Mouse (Mus musculus): ENCODE measurements around the gene Mast3. TPM values are rescaled to one million over a fixed set of nuclear protein-coding genes. Genes with fewer than 3 reads are reported as not detected.

Mast3 gene
- polyA plus RNA-seq, 1 experiment = 175 TPM

DNA sequence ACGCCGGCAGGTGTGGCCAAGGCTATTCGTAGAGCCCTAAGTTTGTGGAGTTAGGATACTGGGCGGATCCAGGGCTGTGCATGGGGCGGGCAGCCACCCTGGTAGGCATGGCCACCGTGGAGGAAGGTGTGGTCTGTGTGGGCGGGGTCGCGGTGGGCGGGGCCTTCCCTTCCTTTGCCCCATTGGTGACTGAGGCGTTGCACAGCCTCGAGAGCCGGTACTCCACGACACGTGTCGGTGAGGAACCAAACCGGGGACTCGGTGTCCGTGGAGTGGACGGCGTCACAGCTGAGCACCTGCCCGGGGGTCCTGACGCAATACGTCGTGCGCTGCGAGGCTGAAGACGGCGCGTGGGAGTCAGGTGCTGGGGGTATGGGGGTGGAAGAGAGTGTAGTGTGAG, 11.8 kb upstream of the Mast3 start:
- H3K27ac ChIP-seq (ENCODE audit: insufficient read depth, low read length) = no peak overlapping the region
- no peak overlapping the region for H3K4me3 ChIP-seq (ENCODE audit: extremely low read depth, insufficient read depth, insufficient read length)
- TF ChIP-seq CTCF (IDR thresholded peaks at IDR 0.05; ENCODE audit: extremely low read depth, insufficient read depth, insufficient read length, insufficient replicate concordance) = no peak
- no peak for TF ChIP-seq POLR2A (IDR thresholded peaks at IDR 0.05; ENCODE audit: low read depth, low read length)
- no peaks in the 10 kb centered on the region for H3K27me3 ChIP-seq (ENCODE audit: control insufficient read depth, insufficient read depth, low read length)
- H3K4me1 ChIP-seq (ENCODE audit: control insufficient read depth, insufficient read depth, insufficient read length) = no peaks in the 10 kb centered on the region
- 58% methylated on average over 30 of the region's 30 CpGs for whole genome bisulfite sequencing
- no peaks in the 10 kb centered on the region for H3K36me3 ChIP-seq (ENCODE audit: control insufficient read depth, insufficient read depth, low read length)
- DNase-seq (ENCODE audit: low read depth in 1 of 2, low spot score in 2 of 2) = no peak

DNA sequence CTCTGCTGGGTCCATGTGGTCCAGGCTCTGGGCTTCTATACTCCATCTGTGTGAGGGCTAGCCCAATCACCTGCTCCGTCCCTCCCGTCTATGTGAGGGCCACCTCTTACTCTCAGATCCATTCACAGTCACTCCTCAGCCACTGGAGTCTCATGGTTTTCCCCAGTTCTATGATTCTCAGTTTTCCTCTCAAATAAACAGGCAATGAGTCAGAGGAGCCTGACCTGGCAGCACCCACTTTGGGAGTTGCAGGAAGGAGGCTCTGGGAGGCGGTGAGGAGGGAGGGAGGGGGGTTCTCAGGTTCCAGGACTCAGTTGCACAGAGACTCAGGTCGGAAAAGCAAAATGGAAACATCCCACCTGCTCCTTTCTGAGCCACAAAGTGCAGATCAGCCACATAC, 8.0 kb upstream of the Mast3 start:
- Histone ChIP-seq H3K4me3 (ENCODE audit: extremely low read depth, insufficient read depth, insufficient read length) (no peak overlapping the region), H3K27me3 (ENCODE audit: control insufficient read depth, insufficient read depth, low read length) (no peaks in the 10 kb centered on the region), H3K4me1 (ENCODE audit: control insufficient read depth, insufficient read depth, insufficient read length) (peaks cover 18% of the 10 kb centered on the region; the same call in 1 of the 2 replicates), H3K27ac (ENCODE audit: insufficient read depth, low read length) (no peak overlapping the region), H3K36me3 (ENCODE audit: control insufficient read depth, insufficient read depth, low read length) (no peaks in the 10 kb centered on the region)
- DNase-seq (ENCODE audit: low read depth in 1 of 2, low spot score in 2 of 2) = no peak
- no peak for TF ChIP-seq POLR2A (IDR thresholded peaks at IDR 0.05; ENCODE audit: low read depth, low read length)
- TF ChIP-seq CTCF (IDR thresholded peaks at IDR 0.05; ENCODE audit: extremely low read depth, insufficient read depth, insufficient read length, insufficient replicate concordance) = no peak
- WGBS = 82% methylated on average over 4 of the region's 4 CpGs

DNA sequence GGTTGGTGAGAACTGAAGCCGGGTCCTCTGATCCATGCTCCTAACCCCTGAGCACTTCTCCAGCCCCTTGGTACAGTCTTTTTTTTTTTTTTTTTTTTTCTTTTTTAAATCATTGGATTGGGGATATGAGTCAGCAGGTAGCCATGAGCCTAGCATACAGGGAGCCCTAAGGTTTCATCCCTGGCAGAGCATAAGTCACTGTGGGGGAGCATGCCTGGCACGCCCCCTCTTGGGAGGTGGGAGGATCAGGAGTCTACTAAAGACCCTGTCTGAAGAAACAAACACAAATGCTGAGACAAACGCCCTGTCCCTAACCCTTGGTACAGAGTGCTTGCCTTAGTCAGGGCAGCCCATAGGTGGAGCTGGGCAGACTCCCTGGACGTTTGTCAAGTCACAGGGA, 7.2 kb upstream of the Mast3 start:
- TF ChIP-seq CTCF (IDR thresholded peaks at IDR 0.05; ENCODE audit: extremely low read depth, insufficient read depth, insufficient read length, insufficient replicate concordance) = no peak
- no peak for TF ChIP-seq POLR2A (IDR thresholded peaks at IDR 0.05; ENCODE audit: low read depth, low read length)
- 73% methylated on average over 4 of the region's 4 CpGs for WGBS
- no peak for DNase-seq (ENCODE audit: low read depth in 1 of 2, low spot score in 2 of 2)
- Histone ChIP-seq H3K4me3 (ENCODE audit: extremely low read depth, insufficient read depth, insufficient read length) (no peak overlapping the region), H3K36me3 (ENCODE audit: control insufficient read depth, insufficient read depth, low read length) (no peaks in the 10 kb centered on the region), H3K27ac (ENCODE audit: insufficient read depth, low read length) (no peak overlapping the region), H3K27me3 (ENCODE audit: control insufficient read depth, insufficient read depth, low read length) (no peaks in the 10 kb centered on the region), H3K4me1 (ENCODE audit: control insufficient read depth, insufficient read depth, insufficient read length) (peaks cover 22% of the 10 kb centered on the region; the same call in 1 of the 2 replicates)

DNA sequence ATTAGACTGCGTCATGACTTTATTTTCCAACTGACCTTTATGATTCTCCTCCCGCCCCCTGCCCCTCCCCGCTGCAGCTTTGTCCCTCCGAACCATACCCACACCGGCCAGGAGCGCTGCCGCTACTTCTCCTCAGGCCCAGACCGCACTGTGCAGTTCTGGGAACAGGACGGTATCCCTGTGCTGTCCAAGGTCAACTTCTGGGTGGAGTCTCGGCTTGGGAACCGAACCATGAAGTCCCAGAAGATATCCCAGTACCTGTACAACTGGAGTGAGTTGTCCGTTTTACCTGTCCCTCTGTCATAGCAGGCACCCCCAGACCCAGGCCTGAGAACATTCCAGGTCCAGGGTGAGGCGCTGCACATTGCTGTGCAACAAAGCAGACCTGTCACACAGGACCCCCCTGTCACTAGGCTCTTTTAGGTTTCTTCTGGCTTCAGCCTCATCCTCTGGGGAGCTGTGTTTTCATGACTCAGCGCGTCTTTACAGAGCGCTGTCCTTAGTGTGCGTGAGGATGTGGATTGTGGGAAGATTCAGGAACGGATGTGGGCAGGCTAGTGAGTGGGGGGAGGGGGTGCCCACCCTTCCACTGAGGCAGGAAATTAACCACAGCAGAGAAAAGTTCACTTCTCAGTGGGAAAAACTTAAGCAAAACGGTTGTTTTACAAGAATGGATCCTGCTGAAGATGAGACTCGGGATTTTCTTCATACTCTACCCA, 6.3 kb upstream of the Mast3 start:
- no peak overlapping the region for H3K27ac ChIP-seq (ENCODE audit: insufficient read depth, low read length)
- H3K36me3 ChIP-seq (ENCODE audit: control insufficient read depth, insufficient read depth, low read length) = no peaks in the 10 kb centered on the region
- no peaks in the 10 kb centered on the region for H3K27me3 ChIP-seq (ENCODE audit: control insufficient read depth, insufficient read depth, low read length)
- DNase-seq (ENCODE audit: low read depth in 1 of 2, low spot score in 2 of 2) = no peak
- no peak for TF ChIP-seq POLR2A (IDR thresholded peaks at IDR 0.05; ENCODE audit: low read depth, low read length)
- TF ChIP-seq CTCF (IDR thresholded peaks at IDR 0.05; ENCODE audit: extremely low read depth, insufficient read depth, insufficient read length, insufficient replicate concordance) = no peak
- H3K4me1 ChIP-seq (ENCODE audit: control insufficient read depth, insufficient read depth, insufficient read length) = peaks cover 31% of the 10 kb centered on the region; the same call in 1 of the 2 replicates
- WGBS = 55% methylated on average over 20 of the region's 20 CpGs
- H3K4me3 ChIP-seq (ENCODE audit: extremely low read depth, insufficient read depth, insufficient read length) = no peak overlapping the region

DNA sequence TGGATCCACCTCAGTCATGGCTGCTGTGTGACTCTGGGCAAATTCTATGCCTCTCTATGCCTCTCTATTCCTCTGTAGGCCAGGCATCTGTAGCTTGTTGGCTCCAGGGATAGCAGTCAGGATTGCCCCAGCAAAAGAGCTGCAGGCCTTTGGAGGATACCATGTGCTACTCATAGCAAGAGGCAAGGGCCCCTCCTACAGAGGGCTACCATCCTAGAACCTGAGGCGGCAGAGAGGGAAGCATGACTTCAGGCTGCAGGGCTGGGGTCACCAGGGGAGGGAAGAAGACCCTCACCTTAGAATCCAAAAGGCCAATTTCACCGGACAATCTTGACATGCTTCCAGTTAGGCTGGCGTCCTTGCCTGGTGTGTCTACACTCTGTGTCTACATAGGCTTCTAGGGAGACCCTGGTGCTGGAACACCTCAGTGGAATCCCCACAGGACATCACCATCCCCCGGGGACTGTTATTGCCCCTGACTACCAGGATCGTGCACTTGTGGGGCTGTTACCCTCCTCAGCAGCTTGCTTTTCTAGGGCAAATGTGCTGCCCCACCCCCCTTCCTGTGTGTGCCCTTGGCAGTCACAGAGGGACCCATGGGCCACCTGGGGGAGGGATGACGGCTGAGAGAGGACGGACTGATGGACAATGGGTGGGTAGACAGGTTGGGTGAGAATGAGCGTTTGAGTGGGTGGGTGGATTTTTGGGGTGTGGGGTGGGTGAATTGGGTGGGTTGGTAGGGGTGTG, 4.3 kb upstream of the Mast3 start:
- peaks cover 40% of the 10 kb centered on the region; the same call in 1 of the 2 replicates for H3K4me1 ChIP-seq (ENCODE audit: control insufficient read depth, insufficient read depth, insufficient read length)

DNA sequence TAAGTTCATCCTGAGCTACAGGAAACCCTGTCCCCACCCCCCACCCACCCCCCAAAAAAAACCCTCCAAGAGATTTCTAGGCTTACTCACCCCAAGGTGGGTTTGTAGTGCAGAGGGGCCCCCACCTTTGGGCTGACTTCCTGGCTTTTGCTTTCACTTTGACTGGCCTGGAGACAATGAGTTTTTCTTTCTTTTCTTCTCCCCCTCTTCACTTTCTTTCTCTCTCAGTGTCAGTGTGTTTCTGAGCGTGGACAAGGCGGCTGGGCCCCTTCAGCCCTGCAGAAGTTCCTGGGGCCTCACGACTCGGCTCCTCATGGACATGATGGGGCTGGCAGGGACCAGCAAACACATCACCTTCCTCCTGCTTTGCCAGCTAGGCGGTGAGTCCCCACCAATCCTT, 3.4 kb upstream of the Mast3 start, which contains the start of gene Il12rb1:
Il12rb1 (plus strand) TSS at position 211 of the 400 bp plus-strand sequence.
- DNase-seq (ENCODE audit: low read depth in 1 of 2, low spot score in 2 of 2) = no peak
- Histone ChIP-seq H3K36me3 (ENCODE audit: control insufficient read depth, insufficient read depth, low read length) (no peaks in the 10 kb centered on the region), H3K4me3 (ENCODE audit: extremely low read depth, insufficient read depth, insufficient read length) (peak within 1 kb of the TSS; percentile 37; the same call in 1 of the 2 replicates), H3K27ac (ENCODE audit: insufficient read depth, low read length) (peak within 1 kb of the TSS; percentile 88), H3K4me1 (ENCODE audit: control insufficient read depth, insufficient read depth, insufficient read length) (peaks cover 40% of the 10 kb centered on the region; the same call in 1 of the 2 replicates), H3K27me3 (ENCODE audit: control insufficient read depth, insufficient read depth, low read length) (no peaks in the 10 kb centered on the region)
- TF ChIP-seq POLR2A (IDR thresholded peaks at IDR 0.05; ENCODE audit: low read depth, low read length) (no peak), CTCF (IDR thresholded peaks at IDR 0.05; ENCODE audit: extremely low read depth, insufficient read depth, insufficient read length, insufficient replicate concordance) (no peak)
- WGBS = 28% methylated on average over 5 of the region's 5 CpGs

More for the DNA sequence above, 4.3 kb upstream of the Mast3 start:
- TF ChIP-seq CTCF (IDR thresholded peaks at IDR 0.05; ENCODE audit: extremely low read depth, insufficient read depth, insufficient read length, insufficient replicate concordance) (no peak), POLR2A (IDR thresholded peaks at IDR 0.05; ENCODE audit: low read depth, low read length) (no peak)
- no peak overlapping the region for H3K4me3 ChIP-seq (ENCODE audit: extremely low read depth, insufficient read depth, insufficient read length)
- no peaks in the 10 kb centered on the region for H3K27me3 ChIP-seq (ENCODE audit: control insufficient read depth, insufficient read depth, low read length)
- H3K27ac ChIP-seq (ENCODE audit: insufficient read depth, low read length) = no peak overlapping the region
- DNase-seq (ENCODE audit: low read depth in 1 of 2, low spot score in 2 of 2) = no peak
- 55% methylated on average over 8 of the region's 8 CpGs for WGBS
- H3K36me3 ChIP-seq (ENCODE audit: control insufficient read depth, insufficient read depth, low read length) = no peaks in the 10 kb centered on the region

Measured in spleen, adult 2 months (tissue).